Mouse (Mus musculus) embryonic facial prominence, embryonic 11.5 days (tissue): ENCODE measurements around the gene Fbxo33. TPM values are rescaled to one million over a fixed set of nuclear protein-coding genes. Genes with fewer than 3 reads are reported as not detected.

ENCODE experiments used
- ATAC-seq: fragments of 200-750 bp; cut with Nextera tagmentation; replicated peaks from 2 replicates; pipeline ENCODE4 v1.8.0; 2017; ENCODE audit warnings: low read depth; ENCODE audit not compliant: insufficient number of reproducible peaks, low FRiP score, low TSS enrichment
- DNase-seq: peaks from one replicate; pipeline ENCODE4 v3.0.0-alpha.2; 2015; ENCODE audit warnings: low spot score
- H3K27ac ChIP-seq: fragments of 300-500 bp; sonication (generic); replicated peaks from 2 replicates; pipeline ENCODE4 v1.5.1; 2014; ENCODE audit warnings: mild to moderate bottlenecking, low read depth, low read length, control low read depth
- H3K27me3 ChIP-seq: fragments of 300-500 bp; sonication (generic); 2 replicates; pipeline ENCODE4 v1.6.1; 2014; ENCODE audit warnings: mild to moderate bottlenecking, low read length, moderate library complexity, mixed read lengths; ENCODE audit not compliant: control insufficient read depth, insufficient read depth
- H3K36me3 ChIP-seq: fragments of 300-500 bp; sonication (generic); replicated peaks from 2 replicates; pipeline ENCODE4 v1.6.1; 2014; ENCODE audit warnings: low read depth, mild to moderate bottlenecking, low read length, moderate library complexity, mixed read lengths; ENCODE audit not compliant: control insufficient read depth, insufficient read depth
- H3K4me1 ChIP-seq: fragments of 300-500 bp; sonication (generic); 2 replicates; pipeline ENCODE4 v1.6.1; 2014; ENCODE audit warnings: low read length, mixed read lengths; ENCODE audit not compliant: control insufficient read depth, insufficient read depth
- H3K4me2 ChIP-seq: fragments of 300-500 bp; sonication (generic); 2 replicates; pipeline ENCODE4 v1.6.1; 2014; ENCODE audit warnings: low read depth, mild to moderate bottlenecking, control low read depth, low read length, moderate library complexity
- H3K4me3 ChIP-seq: fragments of 300-500 bp; sonication (generic); 2 replicates; pipeline ENCODE4 v1.5.1; 2014; ENCODE audit warnings: low read depth, low read length, control low read depth
- H3K9ac ChIP-seq: fragments of 300-500 bp; sonication (generic); replicated peaks from 2 replicates; pipeline ENCODE4 v1.6.1; 2014; ENCODE audit warnings: mild to moderate bottlenecking, control low read depth, low read length
- H3K9me3 ChIP-seq: fragments of 300-500 bp; sonication (generic); replicated peaks from 2 replicates; pipeline ENCODE4 v1.6.1; 2016; ENCODE audit warnings: mild to moderate bottlenecking, low read length, inconsistent platforms, mixed read lengths; ENCODE audit not compliant: control insufficient read depth
- WGBS: fragments of 180-500 bp; shearing (Covaris S2); extraction: QIAGEN DNeasy Blood & Tissue Kit; methylation state at CpG from one replicate; pipeline ENCODE4 v1.1.7; 2014; 5-methylcytosine and 5-hydroxymethylcytosine counted together
- polyA plus RNA-seq: library from polyadenylated mRNA; unstranded; fragments of >200 nt; fragmentation: Nextera tagmentation; extraction: Ambion mirVana; gene quantifications from 2 replicates; pipeline ENCODE4 v1.2.1, GENCODE M21; 2014

The Fbxo33 gene
- polyA plus RNA-seq, 1 experiment from 2014 or later: 9.6 TPM

DNA sequence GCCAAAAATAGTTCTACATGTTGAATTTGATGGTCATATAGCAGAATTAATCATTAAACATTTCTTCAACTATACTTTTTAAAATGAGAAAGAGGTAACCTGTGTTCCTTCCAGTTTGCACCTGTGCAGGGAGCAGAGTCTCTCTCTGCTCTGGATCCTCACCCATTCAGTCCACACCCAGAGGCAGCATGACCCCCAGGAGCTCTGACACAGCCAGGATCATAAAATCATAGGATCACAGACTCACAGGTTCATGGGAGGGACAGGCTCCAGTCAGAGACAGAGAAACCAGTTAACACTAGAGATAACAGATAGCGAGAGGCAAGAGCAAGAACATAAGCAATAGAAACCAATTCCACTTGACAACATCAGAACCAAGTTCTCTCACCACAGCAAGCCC, 11.7 kb downstream of the Fbxo33 start:
- Histone ChIP-seq H3K36me3 (no peaks in the 10 kb centered on the region), H3K27me3 (no peaks in the 10 kb centered on the region), H3K4me2 (no peak overlapping the region), H3K4me1 (no peaks in the 10 kb centered on the region), H3K27ac (no peak overlapping the region), H3K9me3 (no peaks in the 10 kb centered on the region), H3K9ac (no peak overlapping the region), H3K4me3 (no peak overlapping the region)
- 97% methylated on average over 1 of the region's 1 CpGs for WGBS
- ATAC-seq: no peak
- DNase-seq: no peak

DNA sequence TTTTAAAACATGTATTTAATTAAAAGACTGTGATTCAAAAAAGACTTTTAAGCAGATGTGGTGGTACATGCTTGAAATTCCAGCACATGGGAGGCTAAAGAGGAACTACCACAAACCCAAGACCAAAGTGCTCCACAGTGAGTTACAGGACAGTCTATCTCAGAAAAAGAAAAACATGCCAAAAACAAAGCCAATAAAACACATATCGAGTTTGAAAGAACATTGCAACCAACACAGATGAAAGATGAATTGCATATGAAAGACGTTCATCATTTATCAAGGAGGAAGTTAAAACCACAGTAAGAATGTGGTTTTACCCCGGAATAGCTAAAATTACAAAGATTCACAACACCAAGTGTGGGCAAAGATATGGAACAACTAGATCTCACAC, 12.5 kb downstream of the Fbxo33 start:
- no peak for ATAC-seq
- Histone ChIP-seq H3K36me3 (no peaks in the 10 kb centered on the region), H3K9ac (no peak overlapping the region), H3K4me3 (no peak overlapping the region), H3K4me1 (no peaks in the 10 kb centered on the region), H3K4me2 (no peak overlapping the region), H3K9me3 (no peaks in the 10 kb centered on the region), H3K27me3 (no peaks in the 10 kb centered on the region), H3K27ac (no peak overlapping the region)
- 94% methylated on average over 3 of the region's 3 CpGs for WGBS
- no peak for DNase-seq

DNA sequence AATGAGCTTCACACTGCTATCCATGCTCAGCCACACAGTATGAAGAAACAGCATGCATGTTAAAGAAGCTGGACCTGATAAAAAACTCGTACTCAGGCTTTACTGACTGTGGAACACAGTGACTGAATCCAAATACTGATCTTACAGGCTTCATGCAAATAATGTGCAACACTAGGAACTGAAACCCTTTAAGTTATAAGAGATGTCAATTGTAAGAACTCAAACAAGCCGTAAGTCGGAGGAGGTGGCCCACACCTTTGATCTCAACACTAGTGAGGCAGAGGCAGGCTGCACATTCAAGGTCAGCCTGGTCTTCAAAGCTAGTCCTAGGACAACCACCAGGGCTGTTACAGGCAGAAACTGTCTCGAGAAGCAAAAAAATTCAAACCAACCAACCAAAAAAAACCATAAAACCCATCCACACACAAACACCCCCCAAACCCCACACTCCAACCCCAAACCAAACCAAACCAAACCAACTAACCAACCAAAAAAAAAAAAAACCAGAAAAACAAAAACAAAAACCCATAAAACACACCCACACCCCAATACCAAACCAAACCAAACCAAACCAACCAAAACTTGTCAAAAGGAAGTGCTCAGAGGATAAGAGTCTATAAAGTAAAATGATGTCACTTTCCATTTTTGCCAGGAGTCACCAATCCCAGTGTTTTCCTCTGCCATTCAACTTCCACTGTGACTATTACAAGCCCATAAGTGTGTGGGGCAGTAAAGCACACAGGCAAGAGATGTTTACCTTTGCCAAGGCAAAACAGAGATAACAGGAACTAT, 13.1 kb downstream of the Fbxo33 start:
- Histone ChIP-seq H3K9ac (no peak overlapping the region), H3K4me3 (no peak overlapping the region), H3K4me1 (no peaks in the 10 kb centered on the region), H3K27ac (no peak overlapping the region), H3K9me3 (no peaks in the 10 kb centered on the region), H3K4me2 (no peak overlapping the region), H3K27me3 (no peaks in the 10 kb centered on the region), H3K36me3 (no peaks in the 10 kb centered on the region)
- DNase-seq (no peak), ATAC-seq (no peak)
- WGBS: 88% methylated on average over 4 of the region's 4 CpGs

DNA sequence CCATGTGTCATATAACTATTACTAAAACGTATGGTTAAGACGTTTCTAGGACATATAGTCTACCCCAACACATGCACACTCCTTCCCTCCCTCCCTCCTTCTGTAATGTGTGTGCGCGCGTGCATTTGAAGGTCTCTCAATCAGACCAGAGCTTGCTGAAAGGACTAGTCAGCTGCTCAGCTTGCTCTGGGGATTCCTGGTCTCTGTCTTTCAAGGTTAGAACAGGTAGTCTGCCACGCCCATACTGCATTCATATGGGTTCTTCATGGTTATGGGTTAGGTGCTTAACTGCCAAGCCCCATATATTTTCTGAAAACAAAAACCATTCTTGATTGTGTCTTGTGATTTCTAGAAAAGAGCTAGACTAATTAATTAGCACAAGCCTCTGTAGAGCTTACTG, 14.0 kb downstream of the Fbxo33 start:
- Histone ChIP-seq H3K27me3 (no peaks in the 10 kb centered on the region), H3K36me3 (no peaks in the 10 kb centered on the region), H3K4me3 (no peak overlapping the region), H3K4me1 (no peaks in the 10 kb centered on the region), H3K9ac (no peak overlapping the region), H3K27ac (no peak overlapping the region), H3K9me3 (no peaks in the 10 kb centered on the region), H3K4me2 (no peak overlapping the region)
- DNase-seq (no peak), ATAC-seq (no peak)
- whole genome bisulfite sequencing: 91% methylated on average over 6 of the region's 6 CpGs

- no peak overlapping the region for H3K4me2 ChIP-seq
- H3K4me3 ChIP-seq: no peak overlapping the region
- H3K27ac ChIP-seq: no peak overlapping the region
- WGBS: 90% methylated on average over 2 of the region's 2 CpGs
- no peaks in the 10 kb centered on the region for H3K27me3 ChIP-seq
- H3K36me3 ChIP-seq: no peaks in the 10 kb centered on the region
- DNase-seq (no peak), ATAC-seq (no peak)
- H3K4me1 ChIP-seq: no peaks in the 10 kb centered on the region
- H3K9ac ChIP-seq: no peak overlapping the region
- no peaks in the 10 kb centered on the region for H3K9me3 ChIP-seq
These were observed 20.2 kb downstream of the Fbxo33 start for GRCm38 (mm10) chr12:59199361-59199760.

DNA sequence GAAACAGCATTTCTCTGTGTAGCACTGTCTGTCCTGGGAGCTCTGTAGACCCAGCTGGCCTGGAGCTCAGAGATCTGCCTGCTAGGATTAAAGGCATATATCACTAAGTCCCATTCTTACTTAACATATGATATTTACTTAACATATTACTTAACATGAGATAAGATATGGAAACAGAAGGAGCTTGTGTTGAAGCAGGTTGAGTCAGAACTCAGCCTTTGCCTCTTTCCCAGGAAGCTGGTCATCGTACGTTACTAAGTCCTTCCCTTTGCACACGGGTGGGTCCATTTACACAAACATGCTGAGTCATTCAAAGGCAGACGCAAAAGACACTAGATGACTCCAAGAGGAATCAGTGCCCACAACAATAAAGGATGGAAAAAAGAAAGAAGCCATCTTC, 20.8 kb downstream of the Fbxo33 start:
- ATAC-seq (no peak), DNase-seq (no peak)
- Histone ChIP-seq H3K4me1 (no peaks in the 10 kb centered on the region), H3K27me3 (no peaks in the 10 kb centered on the region), H3K4me2 (no peak overlapping the region), H3K4me3 (no peak overlapping the region), H3K9ac (no peak overlapping the region), H3K9me3 (no peaks in the 10 kb centered on the region), H3K27ac (no peak overlapping the region), H3K36me3 (no peaks in the 10 kb centered on the region)
- 84% methylated on average over 4 of the region's 4 CpGs for whole genome bisulfite sequencing

DNA sequence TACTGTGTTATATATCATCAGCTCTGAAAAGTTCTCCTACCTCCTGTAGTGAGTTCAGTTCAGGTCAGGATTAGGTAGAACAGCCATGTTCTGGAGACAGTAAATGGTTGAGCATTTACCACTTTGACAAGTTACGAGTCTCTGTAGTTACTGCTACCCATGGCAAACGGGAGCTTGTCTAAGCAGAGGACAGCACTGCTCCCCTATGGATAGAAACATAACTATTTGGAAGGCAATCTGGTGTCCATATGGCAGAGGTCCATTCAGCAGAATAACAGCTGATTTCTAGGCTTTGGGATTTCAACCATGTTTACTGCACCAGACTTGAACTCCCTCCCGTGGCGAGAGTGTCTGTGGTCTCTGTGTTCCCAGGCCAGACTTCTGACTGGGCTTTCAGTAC, 23.6 kb downstream of the Fbxo33 start:
- H3K27me3 ChIP-seq: no peaks in the 10 kb centered on the region
- H3K36me3 ChIP-seq: no peaks in the 10 kb centered on the region
- H3K4me3 ChIP-seq: no peak overlapping the region
- H3K9ac ChIP-seq: no peak overlapping the region
- no peak overlapping the region for H3K27ac ChIP-seq
- 77% methylated on average over 4 of the region's 4 CpGs for WGBS
- no peak for DNase-seq
- no peaks in the 10 kb centered on the region for H3K9me3 ChIP-seq
- no peak overlapping the region for H3K4me2 ChIP-seq
- H3K4me1 ChIP-seq: no peaks in the 10 kb centered on the region
- no peak for ATAC-seq

DNA sequence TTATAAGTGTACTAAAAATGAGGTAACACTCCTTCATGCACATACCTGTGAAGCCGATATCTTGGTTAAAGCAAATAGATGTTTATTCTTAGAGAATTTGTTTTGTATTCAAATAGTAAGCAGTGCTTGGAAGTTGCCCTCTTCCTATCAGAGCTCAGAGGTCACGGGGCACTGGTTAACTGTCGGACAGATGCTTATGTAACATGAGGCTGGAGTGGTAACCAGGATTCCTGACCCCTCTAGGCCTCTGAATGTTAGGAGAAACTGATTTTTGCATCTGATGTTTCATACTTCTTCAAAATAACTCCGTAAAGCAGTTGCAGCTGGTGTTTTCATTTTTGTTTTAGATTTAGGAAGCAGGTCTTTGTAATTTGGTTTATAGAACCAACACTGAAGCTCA, 24.5 kb downstream of the Fbxo33 start:
- no peak overlapping the region for H3K9ac ChIP-seq
- H3K36me3 ChIP-seq: no peaks in the 10 kb centered on the region
- H3K27ac ChIP-seq: no peak overlapping the region
- H3K4me1 ChIP-seq: no peaks in the 10 kb centered on the region
- H3K4me3 ChIP-seq: no peak overlapping the region
- no peaks in the 10 kb centered on the region for H3K27me3 ChIP-seq
- WGBS: 73% methylated on average over 4 of the region's 4 CpGs
- no peak overlapping the region for H3K4me2 ChIP-seq
- H3K9me3 ChIP-seq: no peaks in the 10 kb centered on the region
- ATAC-seq (no peak), DNase-seq (no peak)
